Mouse (Mus musculus): ENCODE measurements around the gene Sept9.

GRCm38 (mm10) chr11:117284721-117285605, 85.5 kb downstream of the Sept9 start:
- TF ChIP-seq CTCF (IDR thresholded peaks at IDR 0.05; ENCODE audit: low read depth), result no peak
- TF ChIP-seq EP300 (IDR thresholded peaks at IDR 0.05; ENCODE audit: low read depth), result no peak
